Mouse (Mus musculus) olfactory bulb, adult 2 months (tissue): ENCODE data around the gene Ascl2. TPM values are rescaled to one million over a fixed set of nuclear protein-coding genes. Genes with fewer than 3 reads are reported as not detected.
A peak's percentile ranks its signal among the peaks of the same experiment; 100 is the strongest.

ENCODE experiments used
- H3K27ac ChIP-seq: fragments of 200-500 bp; 2 replicates; pipeline ENCODE4 v1.5.1; 2012; ENCODE audit warnings: low read depth, low read length; ENCODE audit not compliant: insufficient read depth
- H3K4me1 ChIP-seq: fragments of 200-500 bp; 2 replicates; pipeline ENCODE4 v1.6.1; 2012; ENCODE audit warnings: low read length; ENCODE audit not compliant: control insufficient read depth, insufficient read depth
- H3K4me3 ChIP-seq: fragments of 200-500 bp; 2 replicates; pipeline ENCODE4 v1.5.1; 2012; ENCODE audit warnings: mild to moderate bottlenecking, low read depth, low read length, moderate library complexity; ENCODE audit not compliant: insufficient read depth
- CTCF ChIP-seq: fragments of 200-500 bp; IDR thresholded peaks from 2 replicates; pipeline ENCODE4 v1.5.1; 2012; ENCODE audit warnings: low read depth, mild to moderate bottlenecking, low read length, moderate library complexity; ENCODE audit not compliant: insufficient read depth
- POLR2A ChIP-seq: fragments of 200-500 bp; IDR thresholded peaks from 2 replicates; pipeline ENCODE4 v1.6.1; 2012; ENCODE audit warnings: mild to moderate bottlenecking, low read depth, low read length, moderate library complexity; ENCODE audit not compliant: insufficient read depth
- WGBS: fragments of 180-500 bp; shearing (Covaris S2); methylation state at CpG from one replicate; pipeline ENCODE4 v1.1.7; 2018; 5-methylcytosine and 5-hydroxymethylcytosine counted together
- polyA plus RNA-seq: library from polyadenylated mRNA; stranded (reverse); fragments of >200 nt; gene quantifications from 2 replicates; pipeline ENCODE4 v1.2.4, GENCODE M21; 2012; ENCODE audit warnings: low replicate concordance; ENCODE audit not compliant: missing spikeins, insufficient read depth, insufficient read length

Gene Ascl2
- polyA plus RNA-seq, 1 experiment, result not detected

- TF ChIP-seq POLR2A (0 out of 2 replicates have a peak, but pooled peaks have one; percentile 5), CTCF (no peak; the same call in 1 of the 2 replicates)
- WGBS, result under 1% methylated on average over 90 of the region's 90 CpGs
- H3K4me3 ChIP-seq, result peak overlapping the region; percentile 45
- H3K4me1 ChIP-seq, result peaks cover 24% of the 10 kb centered on the region
- H3K27ac ChIP-seq, result no peak overlapping the region
Measured at GRCm38 (mm10) chr7:142967884-142968808, 918 bp downstream of the Ascl2 start.

DNA sequence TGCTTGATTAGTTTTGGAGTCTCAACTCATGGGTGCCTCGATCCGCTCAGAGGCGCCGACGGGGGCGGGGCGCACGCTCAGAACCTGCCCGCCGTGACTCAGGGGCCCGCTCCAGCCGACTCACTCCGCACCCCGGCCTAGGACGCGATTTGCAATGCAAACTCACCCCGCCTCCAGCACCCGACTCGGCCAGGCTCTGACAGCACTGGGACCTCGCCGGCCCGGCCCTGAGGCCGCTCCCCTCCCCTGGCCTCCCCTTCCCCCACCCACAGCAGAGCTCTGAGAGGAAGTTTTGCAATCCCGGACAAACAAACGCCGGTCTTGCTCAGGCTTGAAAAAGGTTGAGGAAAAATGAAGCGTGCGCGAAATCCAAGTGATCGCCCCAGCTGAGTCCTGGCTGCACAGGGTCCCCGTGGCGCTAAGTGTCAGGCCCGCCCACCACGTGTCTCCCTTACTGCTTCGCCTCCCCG, 1.6 kb downstream of the Ascl2 start:
- under 1% methylated on average over 36 of the region's 36 CpGs for WGBS

GRCm38 (mm10) chr7:142959752-142960151, 9.3 kb downstream of the Ascl2 start:
- no peak overlapping the region for H3K4me3 ChIP-seq
- H3K27ac ChIP-seq, result no peak overlapping the region
- no peak for TF ChIP-seq POLR2A
- TF ChIP-seq CTCF, result no peak
- 72% methylated on average over 4 of the region's 4 CpGs for WGBS
- H3K4me1 ChIP-seq, result no peaks in the 10 kb centered on the region

More for the DNA sequence above, 1.6 kb downstream of the Ascl2 start:
- no peak for TF ChIP-seq POLR2A
- TF ChIP-seq CTCF, result no peak
- H3K4me3 ChIP-seq, result peak overlapping the region; percentile 45
- H3K27ac ChIP-seq, result no peak overlapping the region
- H3K4me1 ChIP-seq, result peaks cover 24% of the 10 kb centered on the region

- Histone ChIP-seq H3K27ac (no peak overlapping the region), H3K4me1 (no peaks in the 10 kb centered on the region), H3K4me3 (no peak overlapping the region)
- 85% methylated on average over 1 of the region's 1 CpGs for whole genome bisulfite sequencing
- no peak for TF ChIP-seq POLR2A
- TF ChIP-seq CTCF, result no peak
Measured at GRCm38 (mm10) chr7:142958817-142959216, 10.2 kb downstream of the Ascl2 start.

- WGBS, result 82% methylated on average over 2 of the region's 2 CpGs
- TF ChIP-seq POLR2A (no peak), CTCF (no peak)
- Histone ChIP-seq H3K4me1 (no peaks in the 10 kb centered on the region), H3K4me3 (no peak overlapping the region), H3K27ac (no peak overlapping the region)
Measured at GRCm38 (mm10) chr7:142956018-142956417, 13.0 kb downstream of the Ascl2 start.

GRCm38 (mm10) chr7:142949568-142949967, 19.5 kb downstream of the Ascl2 start:
- no peak overlapping the region for H3K4me3 ChIP-seq
- TF ChIP-seq POLR2A (no peak), CTCF (no peak)
- no peaks in the 10 kb centered on the region for H3K4me1 ChIP-seq
- 12% methylated on average over 1 of the region's 1 CpGs for WGBS
- no peak overlapping the region for H3K27ac ChIP-seq

DNA sequence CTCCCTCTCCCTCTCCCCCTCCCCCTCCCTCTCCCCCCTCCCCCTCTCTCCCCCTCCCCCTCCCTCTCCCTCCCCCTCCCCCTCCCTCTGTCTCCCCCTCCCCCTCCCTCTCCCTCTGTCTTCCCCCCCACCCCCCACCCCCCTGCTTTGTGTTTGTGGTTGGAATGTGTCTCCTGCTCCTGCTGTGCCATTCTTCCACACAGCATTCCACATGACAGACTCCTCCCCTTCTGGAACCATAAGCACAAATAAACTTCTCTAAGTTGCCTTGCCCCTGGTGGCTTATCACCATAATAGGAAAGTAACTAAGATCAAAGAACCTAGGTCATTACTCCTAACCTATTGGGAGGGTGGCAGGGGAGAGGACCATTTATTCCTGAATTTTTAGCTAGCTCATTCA, 31.4 kb downstream of the Ascl2 start:
- no peaks in the 10 kb centered on the region for H3K4me1 ChIP-seq
- TF ChIP-seq POLR2A, result no peak
- no peak for TF ChIP-seq CTCF
- no peak overlapping the region for H3K27ac ChIP-seq
- H3K4me3 ChIP-seq, result no peak overlapping the region

DNA sequence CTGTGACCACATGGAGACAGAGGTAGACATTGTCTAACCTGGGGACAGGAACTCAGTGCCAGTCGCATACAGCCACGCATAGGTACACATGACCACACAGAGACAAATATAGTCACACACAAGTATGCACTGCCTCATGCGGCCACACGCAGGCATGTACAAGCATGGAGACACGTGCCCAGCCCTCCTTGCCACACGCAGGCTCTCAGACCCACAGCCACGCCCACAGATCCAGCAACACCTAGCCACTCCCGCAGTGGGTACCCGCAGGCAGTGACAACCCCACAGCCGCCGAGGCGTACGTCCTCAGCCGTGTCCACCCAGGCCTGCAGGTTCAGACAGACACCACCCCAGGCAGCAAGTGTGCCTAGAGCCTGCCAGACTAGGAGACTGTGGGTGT, 33.4 kb downstream of the Ascl2 start:
- Histone ChIP-seq H3K4me1 (no peaks in the 10 kb centered on the region), H3K4me3 (no peak overlapping the region), H3K27ac (no peak overlapping the region)
- no peak for TF ChIP-seq POLR2A
- no peak for TF ChIP-seq CTCF
- WGBS, result 94% methylated on average over 14 of the region's 14 CpGs

- Histone ChIP-seq H3K4me3 (no peak overlapping the region), H3K4me1 (no peaks in the 10 kb centered on the region), H3K27ac (no peak overlapping the region)
- TF ChIP-seq POLR2A (no peak), CTCF (no peak)
- WGBS, result 62% methylated on average over 3 of the region's 3 CpGs
Measured at GRCm38 (mm10) chr7:142932469-142932868, 36.6 kb downstream of the Ascl2 start.

DNA sequence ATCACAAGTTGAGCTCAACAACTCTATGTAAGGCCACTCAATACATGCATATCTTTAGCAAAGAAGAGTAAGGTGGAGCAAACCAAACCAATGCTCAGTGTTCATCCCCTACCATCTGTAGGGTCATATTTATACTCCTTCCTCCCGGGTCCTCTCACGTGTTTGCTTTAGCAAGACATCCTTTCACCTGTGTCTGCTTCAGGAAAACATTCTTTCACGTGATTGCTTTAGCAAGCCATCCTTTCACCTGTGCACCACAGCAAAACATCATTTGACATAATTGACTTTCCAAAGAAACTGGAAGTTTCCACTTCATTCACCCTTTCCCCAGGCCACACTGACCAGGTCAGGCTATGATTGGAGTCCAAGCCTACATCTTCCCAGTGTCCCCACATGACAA, 38.0 kb downstream of the Ascl2 start, which contains the start of gene Th:
TSS of gene Th (minus strand) at position 101 of the 400 bp plus-strand sequence.
- H3K4me3 ChIP-seq, result no peak within 1 kb of the TSS
- H3K4me1 ChIP-seq, result no peaks in the 10 kb centered on the region
- H3K27ac ChIP-seq, result no peak within 1 kb of the TSS
- TF ChIP-seq POLR2A, result no peak
- TF ChIP-seq CTCF, result no peak
- WGBS, result 90% methylated on average over 3 of the region's 3 CpGs
